Mouse (Mus musculus) heart, postnatal 0 days (tissue): Measurements from ENCODE around the gene Rap2b. TPM values are rescaled to one million over a fixed set of nuclear protein-coding genes. Genes with fewer than 3 reads are reported as not detected.

ENCODE experiments used
- ATAC-seq: fragments of 200-750 bp; cut with Nextera tagmentation; 2 replicates; pipeline ENCODE4 v1.8.0; 2017; ENCODE audit warnings: low read depth, moderate number of reproducible peaks, moderate library complexity; ENCODE audit not compliant: insufficient read depth
- DNase-seq: peaks from one replicate; pipeline ENCODE4 v3.0.0-alpha.2; 2016; ENCODE audit warnings: low spot score
- H3K27ac ChIP-seq: fragments of 300-500 bp; sonication (generic); 2 replicates; pipeline ENCODE4 v1.5.1; 2014; ENCODE audit warnings: low read depth, mild to moderate bottlenecking
- H3K27me3 ChIP-seq: fragments of 300-500 bp; sonication (generic); 2 replicates; pipeline ENCODE4 v1.6.1; 2014; ENCODE audit warnings: low read length, mixed read lengths; ENCODE audit not compliant: control insufficient read depth, insufficient read depth
- H3K36me3 ChIP-seq: fragments of 300-500 bp; sonication (generic); replicated peaks from 2 replicates; pipeline ENCODE4 v1.6.1; 2014; ENCODE audit warnings: low read length, mixed read lengths; ENCODE audit not compliant: control insufficient read depth, insufficient read depth
- H3K4me1 ChIP-seq: fragments of 300-500 bp; sonication (generic); 2 replicates; pipeline ENCODE4 v1.6.1; 2014; ENCODE audit warnings: antibody characterized with exemption; ENCODE audit not compliant: control insufficient read depth, insufficient read depth
- H3K4me2 ChIP-seq: fragments of 300-500 bp; sonication (generic); 2 replicates; pipeline ENCODE4 v1.6.1; 2014; ENCODE audit warnings: low read depth, mild to moderate bottlenecking, low read length, moderate library complexity
- H3K4me3 ChIP-seq: fragments of 300-500 bp; sonication (generic); 2 replicates; pipeline ENCODE4 v1.5.1; 2014; ENCODE audit warnings: low read depth, low read length
- H3K9ac ChIP-seq: fragments of 300-500 bp; sonication (generic); replicated peaks from 2 replicates; pipeline ENCODE4 v1.6.1; 2014; ENCODE audit warnings: low read depth, low read length, mixed read lengths
- H3K9me3 ChIP-seq: fragments of 300-500 bp; sonication (generic); replicated peaks from 2 replicates; pipeline ENCODE4 v1.6.1; 2016; ENCODE audit warnings: low read length; ENCODE audit not compliant: control insufficient read depth
- CTCF ChIP-seq: IDR thresholded peaks from 2 replicates; pipeline ENCODE4 v1.5.1; 2016; ENCODE audit warnings: antibody characterized with exemption, control low read depth, low read depth
- EP300 ChIP-seq: IDR thresholded peaks from 2 replicates; pipeline ENCODE4 v1.6.1; 2016; ENCODE audit warnings: antibody characterized with exemption, low read depth
- WGBS: fragments of 180-500 bp; shearing (Covaris S2); extraction: QIAGEN DNeasy Blood & Tissue Kit; methylation state at CpG from one replicate; pipeline ENCODE4 v1.1.7; 2014; 5-methylcytosine and 5-hydroxymethylcytosine counted together
- polyA plus RNA-seq: library from polyadenylated mRNA; unstranded; fragments of >200 nt; fragmentation: Nextera tagmentation; extraction: Ambion mirVana; gene quantifications from 2 replicates; pipeline ENCODE4 v1.2.1, GENCODE M21; 2015
- total RNA-seq: library from RNA; depleted of rRNA; stranded (reverse); fragments of >200 nt; gene quantifications from 2 replicates; pipeline ENCODE4 v1.2.3, GENCODE M21; 2014; ENCODE audit warnings: low replicate concordance; rRNA removed

Rap2b gene
- total and polyA plus RNA-seq, 2 experiments from 2014 or later = 4.2 to 4.7 TPM

GRCm38 (mm10) chr3:61400823-61401387, 39.5 kb downstream of the Rap2b start:
- Histone ChIP-seq H3K4me2 (no peak overlapping the region), H3K36me3 (no peaks in the 10 kb centered on the region), H3K4me1 (no peaks in the 10 kb centered on the region), H3K27ac (no peak overlapping the region), H3K9me3 (no peaks in the 10 kb centered on the region), H3K27me3 (no peaks in the 10 kb centered on the region), H3K4me3 (no peak overlapping the region), H3K9ac (no peak overlapping the region)
- 33% methylated on average over 1 of the region's 1 CpGs for WGBS
- no peak for ATAC-seq
- TF ChIP-seq CTCF (no peak), EP300 (no peak)
- DNase-seq = no peak

DNA sequence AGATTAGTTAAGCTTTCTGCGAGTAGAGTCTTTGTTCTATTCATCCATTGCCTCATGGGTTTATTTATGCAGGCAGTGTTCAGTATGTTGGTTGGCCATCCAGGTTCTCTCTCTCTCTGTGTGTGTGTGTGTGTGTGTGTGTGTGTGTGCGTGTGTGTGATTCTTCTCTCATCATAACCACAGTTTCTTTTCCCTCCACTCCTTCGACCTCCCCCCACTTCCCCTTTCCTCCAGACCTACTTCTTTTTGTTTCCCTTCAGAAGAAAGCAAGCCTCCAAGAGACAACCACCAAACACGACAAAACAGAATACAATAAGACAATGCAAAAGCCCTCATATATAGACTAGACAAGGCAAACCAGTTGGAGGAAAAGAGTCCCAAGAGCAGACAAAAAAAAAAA, 45.5 kb downstream of the Rap2b start:
- no peaks in the 10 kb centered on the region for H3K36me3 ChIP-seq
- 77% methylated on average over 4 of the region's 4 CpGs for WGBS
- H3K27me3 ChIP-seq = no peaks in the 10 kb centered on the region
- H3K9ac ChIP-seq = no peak overlapping the region
- no peak overlapping the region for H3K4me3 ChIP-seq
- H3K9me3 ChIP-seq = no peaks in the 10 kb centered on the region
- DNase-seq = no peak
- no peak overlapping the region for H3K27ac ChIP-seq
- H3K4me1 ChIP-seq = no peaks in the 10 kb centered on the region
- no peak for ATAC-seq
- H3K4me2 ChIP-seq = no peak overlapping the region
- TF ChIP-seq CTCF (no peak), EP300 (no peak)

- no peaks in the 10 kb centered on the region for H3K27me3 ChIP-seq
- no peak overlapping the region for H3K4me3 ChIP-seq
- DNase-seq (peak; percentile 48), ATAC-seq (peak; percentile 57)
- peak overlapping the region; percentile 67 for H3K27ac ChIP-seq
- TF ChIP-seq CTCF (no peak), EP300 (no peak)
- no peak overlapping the region for H3K4me2 ChIP-seq
- no peaks in the 10 kb centered on the region for H3K4me1 ChIP-seq
- no peak overlapping the region for H3K9ac ChIP-seq
- no peaks in the 10 kb centered on the region for H3K9me3 ChIP-seq
- 34% methylated on average over 6 of the region's 6 CpGs for WGBS
- H3K36me3 ChIP-seq = no peaks in the 10 kb centered on the region
Measured at GRCm38 (mm10) chr3:61409683-61410082, 48.2 kb downstream of the Rap2b start.

DNA sequence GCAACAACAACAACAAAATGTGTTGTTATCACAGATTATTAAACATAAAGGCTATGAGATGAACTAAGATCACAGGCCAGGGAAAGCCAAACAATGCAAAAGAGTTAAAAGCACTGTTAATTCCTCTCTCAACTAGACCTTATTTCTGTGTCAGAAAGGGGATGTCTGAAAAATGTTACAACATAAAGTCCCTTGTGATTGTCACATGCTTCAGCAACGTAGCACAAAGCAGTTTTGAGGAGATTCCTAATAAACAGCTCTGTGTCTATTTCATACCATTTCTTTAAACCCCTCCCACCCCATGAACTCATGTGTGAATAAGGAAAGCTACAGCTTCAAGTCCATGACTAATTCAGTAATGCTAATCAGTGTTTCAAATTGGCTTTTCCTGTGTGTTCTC, 54.4 kb downstream of the Rap2b start:
- TF ChIP-seq CTCF (no peak), EP300 (no peak)
- Histone ChIP-seq H3K27ac (no peak overlapping the region), H3K27me3 (no peaks in the 10 kb centered on the region), H3K4me3 (no peak overlapping the region), H3K4me1 (no peaks in the 10 kb centered on the region), H3K9ac (no peak overlapping the region), H3K4me2 (no peak overlapping the region), H3K36me3 (no peaks in the 10 kb centered on the region), H3K9me3 (no peaks in the 10 kb centered on the region)
- no peak for DNase-seq
- no peak for ATAC-seq
- 54% methylated on average over 1 of the region's 1 CpGs for WGBS

Other genes starting within 250 kb of the Rap2b start
- 0.04 TPM in 1 of 2 replicates, not detected in the other for gene B430305J03Rik, start 4.3 kb downstream of the Rap2b start, total RNA-seq
- not detected in 2 replicates for gene B430305J03Rik, start 4.3 kb downstream of the Rap2b start, polyA plus RNA-seq